Mouse (Mus musculus) adrenal gland, postnatal 25 days (tissue): ENCODE measurements around the gene Olfr214. TPM values are rescaled to one million over a fixed set of nuclear protein-coding genes. Genes with fewer than 3 reads are reported as not detected.
"Not testable (repeated sequence)": the region's sequence is repeated elsewhere in the genome, so short reads cannot be mapped to it uniquely, and the experiment has no call there.

Experiments
- DNase-seq: peaks from one replicate; pipeline ENCODE4 v3.0.0; 2021; ENCODE audit warnings: mixed read lengths
- long read RNA-seq: library from polyadenylated mRNA; stranded (forward); transcript quantifications from one replicate; pipeline ENCODE4 v2.0.0, GENCODE M21; 2021
- total RNA-seq: library from RNA; stranded (reverse); gene quantifications from 2 replicates; pipeline ENCODE4 v1.2.3, GENCODE M21; 2021

Olfr214 gene
- not detected in 2 replicates for total RNA-seq
- long read RNA-seq, result 0 reads

DNA sequence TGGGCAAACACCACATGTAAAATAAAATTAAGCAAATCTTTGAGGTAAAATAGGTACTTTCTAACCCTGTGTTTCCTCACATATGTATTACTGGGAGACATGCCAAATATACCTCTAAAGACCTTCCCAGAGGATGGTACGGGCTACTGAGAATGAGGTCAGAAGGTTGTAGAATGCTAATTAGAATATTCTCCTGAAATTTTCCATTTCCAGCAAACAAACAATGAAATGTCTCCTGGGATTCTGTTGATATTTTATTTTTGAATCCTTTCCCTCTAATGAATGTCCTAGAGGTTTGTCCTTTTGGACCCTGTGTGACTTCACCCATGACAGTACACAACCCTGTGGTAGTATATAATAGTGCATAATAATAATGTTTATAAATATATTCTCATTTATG lies at the start of gene Olfr214:
Gene Olfr214 (plus strand): TSS at position 301 of the 400 bp plus-strand sequence.
- DNase-seq, result no peak

DNA sequence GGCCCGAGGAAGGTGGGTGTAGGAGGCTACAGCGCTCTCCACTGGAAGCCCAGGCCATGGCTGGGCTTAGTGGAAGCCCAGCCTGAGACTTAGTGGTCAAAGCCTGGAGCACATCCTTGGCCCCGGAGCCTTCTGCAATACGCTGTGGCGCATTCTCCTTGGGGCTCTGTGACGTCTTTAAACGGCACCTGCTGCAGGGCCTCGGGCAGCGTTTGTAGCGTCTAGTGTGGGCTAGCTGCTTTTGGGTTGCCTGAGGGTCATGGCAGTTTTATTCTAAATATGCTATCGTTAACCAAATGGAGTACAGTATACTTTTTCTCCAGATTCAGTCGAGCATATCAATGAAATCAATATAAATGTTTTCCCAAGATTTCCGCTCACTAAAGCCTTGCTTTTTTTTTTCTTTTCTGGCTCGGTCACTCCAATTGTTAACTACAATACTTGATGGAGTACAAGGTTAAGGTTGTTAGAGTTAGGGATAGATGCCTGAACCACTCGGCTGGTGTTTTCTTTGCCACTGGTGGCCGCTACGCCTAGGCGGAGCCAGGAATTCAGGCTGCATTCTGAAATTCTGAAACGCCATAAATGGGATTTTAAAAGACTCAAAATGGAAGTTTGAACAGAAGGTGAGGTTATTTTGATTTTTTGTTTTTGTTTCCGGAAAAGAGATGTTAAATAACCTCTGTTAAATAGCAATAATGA lies 47.6 kb upstream of the Olfr214 start, which contains the start of gene Olfr212:
Gene Olfr212 (plus strand): TSS at position 215 of the 702 bp plus-strand sequence.
- DNase-seq, result not testable (repeated sequence)

DNA sequence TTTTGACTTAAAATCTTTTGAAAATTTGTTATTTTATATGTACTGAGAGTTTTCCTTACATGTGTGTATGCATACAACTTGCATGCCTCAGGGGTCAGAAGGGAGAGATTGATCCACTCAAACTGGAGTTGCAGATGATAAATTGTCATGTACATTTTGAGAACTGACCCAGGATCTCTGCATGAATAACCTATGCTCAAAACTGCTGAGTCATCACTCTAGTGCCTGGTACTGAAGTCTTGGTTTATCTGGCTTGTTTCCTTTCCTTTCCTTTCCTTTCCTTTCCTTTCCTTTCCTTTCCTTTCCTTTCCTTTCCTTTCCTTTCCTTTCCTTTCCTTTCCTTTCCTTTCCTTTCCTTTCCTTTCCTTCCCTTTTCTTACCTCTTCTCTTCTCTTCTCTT lies 39.2 kb upstream of the Olfr214 start:
- DNase-seq, result no peak

DNA sequence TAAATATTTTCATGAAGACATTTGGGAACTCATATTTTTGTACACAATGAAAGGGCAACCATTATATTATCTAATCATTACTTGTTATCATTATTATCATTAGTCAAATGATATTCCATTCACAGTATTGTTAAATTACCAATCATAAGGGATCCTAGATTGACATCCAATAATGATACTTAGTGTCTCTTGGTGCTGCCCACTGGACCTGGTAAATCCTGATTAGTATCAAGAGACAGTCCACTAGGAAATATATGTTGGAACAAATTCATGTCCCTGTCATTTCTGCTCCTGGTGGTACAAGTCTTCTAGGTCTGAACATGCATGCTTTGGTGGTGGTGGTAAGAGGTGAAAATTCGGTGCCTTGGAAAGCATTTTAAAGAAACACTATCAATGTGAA lies 15.9 kb upstream of the Olfr214 start, which contains the start of gene Olfr213:
Gene Olfr213 (plus strand): TSS at position 301 of the 400 bp plus-strand sequence.
- no peak for DNase-seq

DNA sequence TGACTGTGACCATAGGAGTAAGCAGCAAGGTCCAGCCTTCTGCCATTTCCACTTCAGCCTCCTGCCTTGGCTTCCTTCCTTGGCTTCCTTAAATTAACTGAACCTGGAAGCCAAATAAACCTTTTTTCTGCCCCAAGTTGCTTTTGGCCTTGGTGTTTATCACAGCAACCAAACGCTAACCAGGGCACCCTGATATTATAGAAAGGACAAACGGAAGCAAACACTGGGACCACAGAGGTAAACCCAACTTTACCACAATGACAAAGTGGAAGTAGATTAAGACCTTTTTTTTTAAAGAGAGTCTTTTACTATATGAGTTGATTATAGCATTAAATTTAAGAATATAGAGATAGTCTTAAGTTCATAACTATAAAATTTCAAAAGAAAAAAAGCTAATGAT lies 11.5 kb upstream of the Olfr214 start:
- DNase-seq, result no peak

DNA sequence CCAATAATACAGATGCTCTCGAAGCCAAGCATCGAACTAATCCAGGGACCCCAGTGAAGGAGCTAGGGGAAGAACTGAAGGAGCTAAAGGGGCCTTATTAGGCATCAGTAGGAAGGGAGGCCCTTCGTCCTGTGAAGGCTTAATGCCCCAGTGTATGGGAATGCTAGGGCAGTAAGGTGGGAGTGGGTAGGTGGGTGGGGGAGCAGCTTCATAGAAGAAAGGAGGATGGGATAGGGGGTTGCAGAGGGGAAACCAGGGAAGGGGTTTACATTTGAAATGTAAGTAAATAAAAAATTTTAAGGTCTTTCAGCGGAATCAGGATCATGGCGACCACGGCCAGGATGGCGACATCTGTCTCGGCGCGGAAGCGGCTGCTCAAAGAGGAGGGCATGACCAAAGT lies 3.2 kb upstream of the Olfr214 start, which contains the start of gene Gm5580:
Gene Gm5580 (plus strand): TSS at position 301 of the 400 bp plus-strand sequence.
- DNase-seq, result not testable (repeated sequence)

DNA sequence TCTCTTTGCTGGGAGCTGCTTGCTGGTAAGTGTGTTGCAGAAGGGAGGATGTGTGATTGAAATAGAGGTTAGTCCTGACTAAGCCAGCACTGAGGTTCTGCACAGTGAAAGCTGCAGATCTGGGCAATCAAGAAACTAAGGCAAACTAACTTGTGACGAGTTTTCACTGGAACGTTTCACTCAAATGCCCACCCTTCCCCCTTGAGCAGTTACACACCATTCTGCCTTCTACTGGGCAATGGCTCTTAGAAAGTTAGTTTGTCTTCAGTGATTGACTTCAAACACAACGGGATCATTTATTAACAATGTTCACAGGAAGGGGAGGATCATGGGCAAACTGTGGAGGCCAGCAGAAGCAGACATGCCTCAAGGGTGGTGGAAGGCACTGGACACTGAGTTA lies 917 bp downstream of the Olfr214 start:
- DNase-seq, result no peak

DNA sequence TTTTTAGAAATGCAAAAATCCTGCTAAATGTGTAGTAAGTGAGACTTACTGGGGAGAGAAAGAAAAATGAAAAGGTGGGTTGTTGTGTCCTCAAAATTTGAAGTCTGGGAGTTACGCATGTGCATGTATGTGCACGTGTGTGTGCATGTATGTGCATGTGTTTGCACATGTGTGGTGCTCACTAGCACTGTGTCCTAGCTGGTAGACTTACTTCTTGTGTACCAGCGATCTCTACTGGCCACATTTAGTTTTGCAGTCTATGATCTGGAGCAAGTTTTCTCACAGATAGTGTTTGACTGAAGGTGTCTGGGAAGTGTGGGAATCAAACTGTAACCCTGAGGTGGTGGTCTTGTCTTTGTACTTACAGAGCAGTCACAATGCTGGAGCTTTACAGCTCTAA lies 15.8 kb downstream of the Olfr214 start:
- no peak for DNase-seq

DNA sequence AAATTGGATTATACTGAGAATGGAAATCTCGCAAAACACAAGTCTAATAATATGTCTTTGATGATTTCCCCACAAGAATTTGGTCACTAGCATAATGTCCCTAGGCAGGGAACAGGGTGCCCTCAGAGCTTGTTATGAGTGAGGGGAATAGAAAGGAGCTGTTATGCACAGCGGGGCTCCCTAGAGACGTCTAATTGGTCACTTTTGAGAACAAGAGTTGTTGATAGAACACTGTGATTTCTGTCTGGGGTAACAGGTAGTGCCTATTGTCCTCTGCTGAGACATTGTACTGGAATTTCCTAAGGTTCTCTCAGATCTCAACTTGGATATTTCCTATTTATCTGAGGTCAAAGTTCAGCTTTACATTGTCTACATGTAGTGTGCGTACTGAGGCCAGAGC lies 30.1 kb downstream of the Olfr214 start, which contains the start of gene Olfr215:
Gene Olfr215 (minus strand): TSS at position 101 of the 400 bp plus-strand sequence.
- no peak for DNase-seq

DNA sequence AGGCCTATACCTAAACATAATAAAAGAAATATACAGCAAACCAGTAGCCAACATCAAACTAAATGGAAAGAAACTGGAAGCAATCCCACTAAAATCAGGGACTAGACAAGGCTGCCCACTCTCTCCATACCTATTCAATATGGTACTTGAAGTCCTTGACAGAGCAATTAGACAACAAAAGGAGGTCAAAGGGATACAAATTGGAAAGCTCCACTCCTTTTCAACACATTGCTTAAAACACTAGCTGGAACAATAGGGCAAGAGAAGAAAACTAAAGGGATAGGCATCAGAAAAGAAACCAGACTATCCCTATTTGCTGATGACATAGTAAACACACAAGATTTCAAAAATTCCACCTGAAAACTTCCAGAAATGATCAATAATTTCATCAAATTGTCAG lies 46.9 kb downstream of the Olfr214 start:
- DNase-seq, result not testable (repeated sequence)

DNA sequence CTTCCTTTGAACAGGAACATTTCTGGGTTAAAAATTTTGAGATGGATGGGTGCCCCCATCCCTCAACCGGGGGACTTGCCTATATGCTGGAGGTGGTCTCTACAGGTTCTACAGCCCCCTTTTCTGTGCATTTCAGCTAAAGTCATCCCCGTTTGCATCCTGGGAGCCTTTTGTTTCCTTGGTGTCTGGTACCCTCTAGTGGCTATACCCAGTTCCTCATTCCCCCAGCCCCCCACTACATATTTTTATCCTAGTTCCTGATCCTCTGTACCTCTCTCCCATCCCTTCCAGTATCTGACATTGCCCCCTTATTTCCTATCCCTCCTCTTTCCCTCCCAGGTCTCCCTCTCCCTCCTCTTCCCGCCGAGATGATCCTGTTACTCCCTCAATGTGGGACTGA lies 53.2 kb downstream of the Olfr214 start:
- DNase-seq, result no peak

Other genes with a start within 250 kb of the Olfr214 start
- gene March8, start 216.2 kb upstream of the Olfr214 start, total RNA-seq, result 65.2 and 78.1 TPM in 2 replicates
- 0.97 and 1.5 TPM in 2 replicates for gene Alox5, start 93.1 kb upstream of the Olfr214 start, total RNA-seq
- not detected in 2 replicates for gene Olfr211, start 65.1 kb upstream of the Olfr214 start, total RNA-seq
- not detected in 2 replicates for gene Olfr212, start 47.7 kb upstream of the Olfr214 start, total RNA-seq
- gene Olfr213, start 15.8 kb upstream of the Olfr214 start, total RNA-seq, result not detected in 2 replicates
- gene Gm5580, start 3.1 kb upstream of the Olfr214 start, total RNA-seq, result 1.8 and 3.0 TPM in 2 replicates
- gene Olfr215, start 30.0 kb downstream of the Olfr214 start, total RNA-seq, result not detected in 2 replicates
- gene Zfp422, start 74.8 kb downstream of the Olfr214 start, total RNA-seq, result 18.8 and 24.6 TPM in 2 replicates
- 3.6 and 4.7 TPM in 2 replicates for gene Depp1, start 96.4 kb downstream of the Olfr214 start, total RNA-seq
- 2.2 and 4.8 TPM in 2 replicates for gene Rassf4, start 119.7 kb downstream of the Olfr214 start, total RNA-seq
- 0.09 and 0.14 TPM in 2 replicates for gene Tmem72, start 162.7 kb downstream of the Olfr214 start, total RNA-seq